Mouse (Mus musculus) neural tube, embryonic 11.5 days (tissue): Measurements from ENCODE around the gene Bend7. TPM values are rescaled to one million over a fixed set of nuclear protein-coding genes. Genes with fewer than 3 reads are reported as not detected.

ENCODE experiments used
- ATAC-seq: fragments of 200-750 bp; cut with Nextera tagmentation; 2 replicates; pipeline ENCODE4 v1.8.0; 2017; ENCODE audit warnings: moderate number of reproducible peaks, mild to moderate bottlenecking, moderate TSS enrichment, moderate library complexity; ENCODE audit not compliant: insufficient read depth, low FRiP score, low TSS enrichment
- DNase-seq: peaks from one replicate; pipeline ENCODE4 v3.0.0-alpha.2; 2015; ENCODE audit warnings: low spot score
- H3K27ac ChIP-seq: fragments of 300-500 bp; sonication (generic); 2 replicates; pipeline ENCODE4 v1.5.1; 2014; ENCODE audit warnings: low read depth, mild to moderate bottlenecking, low read length
- H3K27me3 ChIP-seq: fragments of 300-500 bp; sonication (generic); 2 replicates; pipeline ENCODE4 v1.6.1; 2014; ENCODE audit warnings: mild to moderate bottlenecking, low read length, mixed read lengths; ENCODE audit not compliant: control insufficient read depth, insufficient read depth
- H3K36me3 ChIP-seq: fragments of 300-500 bp; sonication (generic); 2 replicates; pipeline ENCODE4 v1.6.1; 2014; ENCODE audit warnings: mild to moderate bottlenecking, low read length, moderate library complexity, mixed read lengths; ENCODE audit not compliant: control insufficient read depth, insufficient read depth
- H3K4me1 ChIP-seq: fragments of 300-500 bp; sonication (generic); 2 replicates; pipeline ENCODE4 v1.6.1; 2014; ENCODE audit warnings: low read length, mixed read lengths; ENCODE audit not compliant: control insufficient read depth, insufficient read depth
- H3K4me2 ChIP-seq: fragments of 300-500 bp; sonication (generic); 2 replicates; pipeline ENCODE4 v1.6.1; 2014; ENCODE audit warnings: low read depth, mild to moderate bottlenecking, moderate library complexity
- H3K4me3 ChIP-seq: fragments of 300-500 bp; sonication (generic); 2 replicates; pipeline ENCODE4 v1.5.1; 2014; ENCODE audit warnings: low read depth, low read length
- H3K9ac ChIP-seq: fragments of 300-500 bp; sonication (generic); 2 replicates; pipeline ENCODE4 v1.6.1; 2014; ENCODE audit warnings: mild to moderate bottlenecking, low read length
- H3K9me3 ChIP-seq: fragments of 300-500 bp; sonication (generic); 2 replicates; pipeline ENCODE4 v1.6.1; 2016; ENCODE audit warnings: low read length; ENCODE audit not compliant: control insufficient read depth
- WGBS: fragments of 180-500 bp; shearing (Covaris S2); extraction: QIAGEN DNeasy Blood & Tissue Kit; methylation state at CpG from one replicate; pipeline ENCODE4 v1.1.7; 2014; 5-methylcytosine and 5-hydroxymethylcytosine counted together
- polyA plus RNA-seq: library from polyadenylated mRNA; unstranded; fragments of >200 nt; fragmentation: Nextera tagmentation; extraction: Ambion mirVana; gene quantifications from 2 replicates; pipeline ENCODE4 v1.2.1, GENCODE M21; 2014

The Bend7 gene
- polyA plus RNA-seq, 1 experiment from 2014 or later: 4.0 TPM

DNA sequence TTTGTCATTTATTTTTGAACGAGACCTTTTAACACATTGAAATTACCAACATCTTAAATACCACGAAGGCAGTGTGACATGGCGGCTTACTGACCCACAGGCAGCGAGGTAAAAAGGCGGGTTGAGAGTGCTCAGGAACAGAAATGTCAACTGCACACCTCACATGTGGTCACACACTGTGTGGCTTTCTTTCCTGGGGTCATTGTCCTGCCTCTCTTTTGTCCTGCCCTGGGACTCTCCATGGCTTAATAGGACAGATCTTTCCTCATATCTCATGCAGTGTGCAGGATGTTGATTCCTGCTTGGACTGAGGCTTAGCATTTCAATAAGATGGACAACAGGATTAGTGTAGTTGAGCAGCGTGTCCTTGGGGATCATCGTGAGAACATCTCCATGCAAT, 69.6 kb downstream of the Bend7 start:
- ATAC-seq: no peak

DNA sequence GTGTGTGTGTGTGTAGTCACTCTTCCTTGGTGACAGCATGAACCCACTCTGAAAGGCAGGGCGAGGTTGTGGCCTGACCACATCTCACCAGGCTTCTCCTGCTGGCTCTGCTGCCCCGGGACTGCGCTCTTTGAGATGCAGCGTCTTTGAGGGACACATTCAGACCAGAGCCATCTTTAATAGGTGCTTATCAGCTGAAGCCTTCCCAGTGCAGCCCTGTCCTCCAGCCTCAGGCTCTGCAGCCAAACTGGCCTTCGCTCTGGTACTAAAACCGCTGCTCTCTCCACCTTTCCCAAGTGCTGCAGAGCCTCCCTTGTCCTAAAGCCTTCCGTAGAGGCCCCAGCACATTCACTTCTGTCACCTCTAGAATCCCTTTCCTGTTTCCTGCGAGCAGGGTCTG, 74.0 kb downstream of the Bend7 start:
- ATAC-seq (no peak), DNase-seq (no peak)
- no peak overlapping the region; the same call in 1 of the 2 replicates for H3K9ac ChIP-seq
- no peaks in the 10 kb centered on the region for H3K9me3 ChIP-seq
- H3K27me3 ChIP-seq: no peaks in the 10 kb centered on the region
- no peak overlapping the region for H3K4me3 ChIP-seq
- H3K36me3 ChIP-seq: no peaks in the 10 kb centered on the region
- no peaks in the 10 kb centered on the region for H3K4me1 ChIP-seq
- WGBS: 81% methylated on average over 8 of the region's 8 CpGs
- no peak overlapping the region for H3K4me2 ChIP-seq
- H3K27ac ChIP-seq: no peak overlapping the region

More for the DNA sequence above, 69.6 kb downstream of the Bend7 start:
- H3K27me3 ChIP-seq: no peaks in the 10 kb centered on the region
- H3K9ac ChIP-seq: no peak overlapping the region
- no peaks in the 10 kb centered on the region for H3K36me3 ChIP-seq
- H3K9me3 ChIP-seq: no peaks in the 10 kb centered on the region
- no peaks in the 10 kb centered on the region for H3K4me1 ChIP-seq
- DNase-seq: no peak
- H3K27ac ChIP-seq: no peak overlapping the region
- 92% methylated on average over 7 of the region's 7 CpGs for WGBS
- no peak overlapping the region for H3K4me2 ChIP-seq
- no peak overlapping the region for H3K4me3 ChIP-seq

DNA sequence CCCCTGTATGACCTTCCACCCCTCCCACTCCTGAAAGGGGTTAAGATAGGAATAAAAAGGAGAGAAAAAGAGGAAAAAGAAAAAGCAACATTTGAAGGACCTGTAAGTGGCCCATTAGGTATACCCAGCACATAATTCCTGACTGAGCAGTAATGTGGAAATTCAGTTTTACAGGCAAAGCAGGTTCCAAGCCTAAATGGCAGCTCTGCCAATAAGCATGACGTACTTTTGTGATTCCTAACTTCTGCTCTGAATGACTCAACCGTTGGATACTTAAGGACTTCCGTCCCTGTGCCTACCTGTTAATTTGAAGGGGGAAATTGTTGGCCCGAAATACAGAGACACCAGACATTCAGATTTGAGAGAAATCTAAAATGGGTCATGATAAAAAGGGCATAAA, 74.9 kb downstream of the Bend7 start:
- Histone ChIP-seq H3K4me1 (no peaks in the 10 kb centered on the region), H3K4me3 (no peak overlapping the region), H3K27ac (no peak overlapping the region), H3K27me3 (no peaks in the 10 kb centered on the region), H3K36me3 (no peaks in the 10 kb centered on the region), H3K4me2 (no peak overlapping the region), H3K9me3 (no peaks in the 10 kb centered on the region), H3K9ac (no peak overlapping the region)
- no peak for DNase-seq
- 90% methylated on average over 4 of the region's 4 CpGs for WGBS
- no peak for ATAC-seq

DNA sequence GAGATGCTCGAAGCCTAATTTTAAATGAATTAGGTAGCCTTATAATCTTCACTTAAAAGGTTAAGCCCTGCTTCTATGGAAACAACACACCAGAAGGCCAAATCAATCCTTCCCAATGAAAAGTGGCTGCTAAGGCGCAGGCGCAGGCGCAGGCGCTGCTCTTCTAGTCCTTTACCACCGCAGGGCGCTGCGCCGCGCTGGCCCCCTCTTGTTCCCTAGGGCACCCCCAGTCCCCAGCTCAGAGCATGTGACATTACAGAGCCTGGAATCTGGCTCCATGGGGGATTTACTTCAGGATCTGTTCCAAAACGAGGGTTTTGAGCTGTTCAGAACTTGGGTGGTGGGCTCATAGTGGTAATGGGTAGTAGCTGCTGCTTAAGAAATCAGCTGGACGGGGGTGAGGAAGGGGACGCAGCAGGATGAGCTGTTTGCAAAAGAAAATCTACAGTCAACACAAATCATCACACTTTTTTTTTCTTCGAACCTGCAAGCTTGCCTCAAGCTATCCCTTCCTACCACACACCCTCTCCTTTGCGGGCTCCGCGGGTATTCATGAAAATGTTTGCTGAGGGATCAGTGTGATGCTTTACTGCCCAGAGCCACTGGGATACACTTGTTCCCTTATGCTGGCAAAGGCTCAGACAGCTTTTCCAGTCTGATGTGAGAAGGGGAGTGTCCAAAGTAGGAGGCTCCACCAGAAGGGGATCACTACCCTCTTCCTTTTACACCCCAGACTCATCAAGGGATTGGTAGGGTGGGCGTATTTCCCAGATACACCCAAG, 85.0 kb downstream of the Bend7 start:
- no peak overlapping the region for H3K4me3 ChIP-seq
- ATAC-seq (no peak), DNase-seq (no peak)
- no peaks in the 10 kb centered on the region for H3K27me3 ChIP-seq
- no peaks in the 10 kb centered on the region for H3K9me3 ChIP-seq
- H3K4me1 ChIP-seq: no peaks in the 10 kb centered on the region
- no peak overlapping the region for H3K9ac ChIP-seq
- no peaks in the 10 kb centered on the region for H3K36me3 ChIP-seq
- no peak overlapping the region for H3K4me2 ChIP-seq
- H3K27ac ChIP-seq: no peak overlapping the region
- WGBS: 55% methylated on average over 18 of the region's 18 CpGs

DNA sequence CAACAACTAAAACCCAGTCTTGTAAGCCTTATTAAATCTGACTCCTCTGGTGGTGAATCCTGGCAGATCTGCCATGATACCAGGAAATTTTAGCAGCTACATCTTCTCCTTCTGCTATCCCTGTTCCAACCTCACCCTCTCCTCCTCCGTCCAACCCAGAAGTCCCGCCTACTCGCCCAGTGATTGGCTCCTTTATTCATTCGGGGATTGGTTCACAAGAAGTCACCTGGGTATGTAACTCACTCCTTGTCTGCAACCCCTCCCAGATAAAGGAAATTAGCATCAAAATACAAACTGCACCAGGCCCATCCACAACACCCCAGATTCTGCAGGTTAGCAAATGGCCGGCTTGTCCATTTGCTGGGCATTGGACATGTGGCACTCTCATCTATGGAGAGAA, 98.7 kb downstream of the Bend7 start:
- ATAC-seq (no peak), DNase-seq (no peak)
- Histone ChIP-seq H3K27me3 (no peaks in the 10 kb centered on the region), H3K9me3 (no peaks in the 10 kb centered on the region), H3K36me3 (no peaks in the 10 kb centered on the region), H3K27ac (no peak overlapping the region), H3K4me1 (no peaks in the 10 kb centered on the region), H3K4me2 (no peak overlapping the region), H3K9ac (no peak overlapping the region), H3K4me3 (no peak overlapping the region)
- WGBS: 43% methylated on average over 5 of the region's 5 CpGs

DNA sequence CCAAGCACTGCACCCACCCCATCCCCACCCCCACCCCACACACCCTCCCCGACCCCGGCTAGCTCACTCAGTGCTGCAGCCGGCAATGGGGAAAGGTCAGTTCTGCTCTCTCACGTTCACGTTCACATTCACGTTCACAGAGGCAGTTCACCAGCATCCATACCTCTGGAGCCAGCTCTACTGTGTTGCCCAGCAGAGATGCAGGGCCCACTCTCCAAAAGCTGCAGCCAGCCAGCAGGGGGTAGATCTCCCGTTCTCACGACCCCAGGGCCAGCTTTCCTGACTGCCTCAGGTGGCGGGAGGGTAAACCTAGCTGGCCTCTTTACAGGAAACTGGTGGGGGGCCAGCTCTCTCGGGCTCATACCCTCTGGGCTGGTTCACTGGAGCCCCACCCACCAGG, 100.0 kb downstream of the Bend7 start:
- H3K9me3 ChIP-seq: no peaks in the 10 kb centered on the region
- H3K9ac ChIP-seq: no peak overlapping the region
- DNase-seq (no peak), ATAC-seq (no peak)
- no peak overlapping the region for H3K4me2 ChIP-seq
- H3K4me1 ChIP-seq: no peaks in the 10 kb centered on the region
- H3K36me3 ChIP-seq: no peaks in the 10 kb centered on the region
- no peak overlapping the region for H3K4me3 ChIP-seq
- no peaks in the 10 kb centered on the region for H3K27me3 ChIP-seq
- no peak overlapping the region for H3K27ac ChIP-seq
- WGBS: 4% methylated on average over 10 of the region's 10 CpGs

- Histone ChIP-seq H3K4me2 (no peak overlapping the region), H3K9me3 (no peaks in the 10 kb centered on the region), H3K27ac (no peak overlapping the region), H3K27me3 (no peaks in the 10 kb centered on the region), H3K36me3 (no peaks in the 10 kb centered on the region), H3K4me1 (no peaks in the 10 kb centered on the region), H3K4me3 (no peak overlapping the region), H3K9ac (no peak overlapping the region)
- ATAC-seq (no peak), DNase-seq (no peak)
- WGBS: 89% methylated on average over 3 of the region's 3 CpGs
Observed at GRCm38 (mm10) chr2:4820230-4820629, 102.6 kb downstream of the Bend7 start.

DNA sequence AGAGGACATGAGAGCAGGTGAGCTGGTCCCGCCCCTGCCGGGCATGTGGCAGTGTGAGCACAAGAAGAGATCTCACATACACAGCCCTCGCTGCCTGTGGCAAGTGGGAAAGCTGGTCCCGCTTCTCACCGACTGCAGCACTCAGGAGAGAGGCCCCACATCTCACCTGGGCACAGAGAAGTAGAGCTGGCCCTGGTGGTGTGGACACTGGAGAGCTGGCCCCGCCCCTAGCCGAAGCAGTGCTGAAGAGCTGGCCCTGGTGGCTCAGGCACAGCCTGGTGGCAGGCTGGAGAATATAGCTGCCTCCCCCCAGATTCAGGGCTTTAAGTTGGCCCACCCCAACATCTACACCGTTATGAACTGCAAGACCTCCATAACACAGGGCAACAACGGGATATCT, 106.4 kb downstream of the Bend7 start:
- Histone ChIP-seq H3K4me2 (no peak overlapping the region), H3K27me3 (no peaks in the 10 kb centered on the region), H3K9me3 (no peaks in the 10 kb centered on the region), H3K36me3 (no peaks in the 10 kb centered on the region), H3K9ac (no peak overlapping the region), H3K4me1 (no peaks in the 10 kb centered on the region), H3K27ac (no peak overlapping the region), H3K4me3 (no peak overlapping the region)
- DNase-seq: no peak
- 68% methylated on average over 9 of the region's 9 CpGs for WGBS
- no peak for ATAC-seq

- DNase-seq (no peak), ATAC-seq (no peak)
- WGBS: 89% methylated on average over 5 of the region's 5 CpGs
- Histone ChIP-seq H3K36me3 (no peaks in the 10 kb centered on the region), H3K4me1 (no peaks in the 10 kb centered on the region), H3K27ac (no peak overlapping the region), H3K9me3 (no peaks in the 10 kb centered on the region), H3K27me3 (no peaks in the 10 kb centered on the region), H3K4me2 (no peak overlapping the region), H3K4me3 (no peak overlapping the region), H3K9ac (no peak overlapping the region)
Observed at GRCm38 (mm10) chr2:4828032-4828431, 110.4 kb downstream of the Bend7 start.
